Mouse (Mus musculus): ENCODE results near the gene Ifi203. TPM values are rescaled to one million over a fixed set of nuclear protein-coding genes. Genes with fewer than 3 reads are reported as not detected.
"Not testable (repeated sequence)": the region's sequence is repeated elsewhere in the genome, so short reads cannot be mapped to it uniquely, and the experiment has no call there.

Ifi203 gene
- polyA plus RNA-seq (2014; fragmentation: Nextera tagmentation; extraction: Ambion mirVana), result 0.49 TPM in 1 of 2 replicates, not detected in the other

- not testable (repeated sequence) for H3K27me3 ChIP-seq (ENCODE audit: control insufficient read depth, insufficient read depth, low read length); H3K4me2 ChIP-seq (ENCODE audit: low read depth); H3K9me3 ChIP-seq (ENCODE audit: control insufficient read depth, low read length); H3K4me1 ChIP-seq (ENCODE audit: control insufficient read depth, insufficient read depth, low read length); H3K27ac ChIP-seq (ENCODE audit: low read depth, low read length); H3K4me3 ChIP-seq (ENCODE audit: low read depth, low read length); H3K9ac ChIP-seq (ENCODE audit: low read length); H3K36me3 ChIP-seq (ENCODE audit: control insufficient read depth, insufficient read depth, low read length); DNase-seq (ENCODE audit: low spot score); ATAC-seq (ENCODE audit: insufficient read depth, low FRiP score, low TSS enrichment)
- WGBS, result 76% methylated on average over 3 of the region's 3 CpGs
Measured at GRCm38 (mm10) chr1:173941924-173942779, at the start of gene Ifi203, which contains the start of gene Mndal. Ifi203 (minus strand) TSS chr1:173942672. Mndal (minus strand) TSS chr1:173942491.

DNA sequence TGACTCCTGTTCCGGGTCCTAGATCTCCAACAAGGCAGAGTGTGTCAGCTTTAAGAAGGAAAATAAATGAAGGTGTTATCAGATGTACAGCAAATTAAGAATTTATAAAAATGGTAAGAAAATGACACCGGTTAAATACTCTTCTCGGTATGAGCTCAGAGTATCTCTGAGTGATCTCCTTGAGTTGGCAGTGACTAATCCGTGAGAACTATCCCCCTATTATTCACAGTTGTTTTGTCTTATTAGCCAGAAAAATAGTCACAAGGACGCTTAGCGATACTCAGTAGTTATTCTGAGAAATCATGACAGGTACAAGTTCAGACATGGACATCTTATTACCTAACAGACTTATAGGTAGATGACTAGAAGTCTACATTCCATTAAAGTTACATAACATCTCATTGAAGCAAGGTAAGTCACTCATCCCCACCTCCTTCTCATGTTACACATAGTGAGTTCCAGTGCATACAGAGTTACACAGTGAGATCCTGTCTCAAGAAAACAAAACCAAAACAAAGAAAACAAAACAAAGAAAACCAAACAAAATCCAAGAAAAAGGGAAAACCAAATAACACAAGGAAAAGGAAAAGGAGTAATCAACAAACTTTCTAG lies 40.3 kb upstream of the Ifi203 start, which contains the start of gene Ifi202b:
Gene Ifi202b (minus strand): TSS at position 51 of the 612 bp plus-strand sequence.
- not testable (repeated sequence) for H3K4me2 ChIP-seq (ENCODE audit: low read depth); DNase-seq (ENCODE audit: low spot score); H3K36me3 ChIP-seq (ENCODE audit: control insufficient read depth, insufficient read depth, low read length); H3K9ac ChIP-seq (ENCODE audit: low read length); H3K27me3 ChIP-seq (ENCODE audit: control insufficient read depth, insufficient read depth, low read length); H3K4me3 ChIP-seq (ENCODE audit: low read depth, low read length); H3K4me1 ChIP-seq (ENCODE audit: control insufficient read depth, insufficient read depth, low read length); H3K27ac ChIP-seq (ENCODE audit: low read depth, low read length); ATAC-seq (ENCODE audit: insufficient read depth, low FRiP score, low TSS enrichment); H3K9me3 ChIP-seq (ENCODE audit: control insufficient read depth, low read length)
- WGBS, result 94% methylated on average over 6 of the region's 6 CpGs

- H3K4me3 ChIP-seq (ENCODE audit: low read depth, low read length); H3K36me3 ChIP-seq (ENCODE audit: control insufficient read depth, insufficient read depth, low read length); DNase-seq (ENCODE audit: low spot score); H3K4me1 ChIP-seq (ENCODE audit: control insufficient read depth, insufficient read depth, low read length); H3K27me3 ChIP-seq (ENCODE audit: control insufficient read depth, insufficient read depth, low read length); H3K4me2 ChIP-seq (ENCODE audit: low read depth); H3K9me3 ChIP-seq (ENCODE audit: control insufficient read depth, low read length); H3K9ac ChIP-seq (ENCODE audit: low read length); ATAC-seq (ENCODE audit: insufficient read depth, low FRiP score, low TSS enrichment); H3K27ac ChIP-seq (ENCODE audit: low read depth, low read length): not testable (repeated sequence)
- WGBS, result 72% methylated on average over 3 of the region's 3 CpGs
Measured at GRCm38 (mm10) chr1:173981038-173981437, 38.6 kb upstream of the Ifi203 start.

DNA sequence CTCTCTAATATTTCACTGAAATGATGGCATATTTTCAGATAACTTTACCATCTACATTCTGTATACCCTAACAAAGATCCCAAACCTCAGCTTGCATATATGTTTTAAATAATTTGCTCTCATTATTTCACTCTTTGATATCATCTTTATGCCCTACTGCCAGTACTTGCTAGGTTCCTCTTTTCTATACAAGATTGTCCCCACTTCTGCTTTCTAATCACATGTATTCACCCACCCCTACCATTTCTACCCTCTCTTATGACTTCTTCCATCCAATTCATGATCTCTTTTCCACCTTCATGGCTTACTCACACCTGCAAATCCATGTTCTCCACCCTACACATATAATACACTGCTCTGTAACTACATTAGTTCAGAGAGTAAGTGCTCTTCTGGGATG lies 35.1 kb upstream of the Ifi203 start:
- Histone ChIP-seq H3K4me2 (ENCODE audit: low read depth) (no peak overlapping the region), H3K4me1 (ENCODE audit: control insufficient read depth, insufficient read depth, low read length) (no peaks in the 10 kb centered on the region), H3K27me3 (ENCODE audit: control insufficient read depth, insufficient read depth, low read length) (no peaks in the 10 kb centered on the region), H3K9me3 (ENCODE audit: control insufficient read depth, low read length) (no peaks in the 10 kb centered on the region), H3K27ac (ENCODE audit: low read depth, low read length) (no peak overlapping the region), H3K36me3 (ENCODE audit: control insufficient read depth, insufficient read depth, low read length) (no peaks in the 10 kb centered on the region), H3K9ac (ENCODE audit: low read length) (no peak overlapping the region), H3K4me3 (ENCODE audit: low read depth, low read length) (no peak overlapping the region)
- DNase-seq (ENCODE audit: low spot score) (no peak), ATAC-seq (ENCODE audit: insufficient read depth, low FRiP score, low TSS enrichment) (no peak)

- Histone ChIP-seq H3K27ac (ENCODE audit: low read depth, low read length) (no peak overlapping the region), H3K9me3 (ENCODE audit: control insufficient read depth, low read length) (no peaks in the 10 kb centered on the region), H3K4me2 (ENCODE audit: low read depth) (no peak overlapping the region), H3K9ac (ENCODE audit: low read length) (no peak overlapping the region), H3K4me3 (ENCODE audit: low read depth, low read length) (no peak overlapping the region), H3K36me3 (ENCODE audit: control insufficient read depth, insufficient read depth, low read length) (no peaks in the 10 kb centered on the region), H3K27me3 (ENCODE audit: control insufficient read depth, insufficient read depth, low read length) (no peaks in the 10 kb centered on the region), H3K4me1 (ENCODE audit: control insufficient read depth, insufficient read depth, low read length) (no peaks in the 10 kb centered on the region)
- DNase-seq (ENCODE audit: low spot score) (no peak), ATAC-seq (ENCODE audit: insufficient read depth, low FRiP score, low TSS enrichment) (no peak)
Measured at GRCm38 (mm10) chr1:173973111-173973510, 30.6 kb upstream of the Ifi203 start.

DNA sequence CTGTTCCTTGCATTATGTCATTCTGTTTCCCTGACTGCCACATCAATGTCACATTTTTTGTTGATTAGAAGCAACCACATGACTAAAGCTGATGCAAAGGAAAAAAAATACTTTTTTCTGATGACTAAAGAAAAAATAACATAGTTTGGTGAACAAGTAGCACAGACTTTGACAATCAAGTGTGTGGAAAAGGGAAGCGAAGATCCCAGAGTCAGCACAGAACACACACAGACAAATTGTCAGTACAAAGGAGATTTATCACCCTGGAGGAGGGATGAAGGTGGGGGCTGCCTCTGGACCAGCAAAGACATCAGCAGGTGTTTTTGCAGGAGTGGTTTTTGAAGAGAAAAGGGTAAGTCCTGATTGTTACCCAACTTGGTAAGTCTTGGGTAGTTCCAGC lies 19.0 kb upstream of the Ifi203 start:
- not testable (repeated sequence) for DNase-seq (ENCODE audit: low spot score); H3K4me1 ChIP-seq (ENCODE audit: control insufficient read depth, insufficient read depth, low read length); H3K27me3 ChIP-seq (ENCODE audit: control insufficient read depth, insufficient read depth, low read length); H3K4me2 ChIP-seq (ENCODE audit: low read depth); H3K4me3 ChIP-seq (ENCODE audit: low read depth, low read length); H3K27ac ChIP-seq (ENCODE audit: low read depth, low read length); H3K36me3 ChIP-seq (ENCODE audit: control insufficient read depth, insufficient read depth, low read length); ATAC-seq (ENCODE audit: insufficient read depth, low FRiP score, low TSS enrichment); H3K9ac ChIP-seq (ENCODE audit: low read length); H3K9me3 ChIP-seq (ENCODE audit: control insufficient read depth, low read length)
- WGBS, result 64% methylated on average over 1 of the region's 1 CpGs

GRCm38 (mm10) chr1:173959998-173960397 lies 17.5 kb upstream of the Ifi203 start:
- H3K4me2 ChIP-seq (ENCODE audit: low read depth); H3K4me1 ChIP-seq (ENCODE audit: control insufficient read depth, insufficient read depth, low read length); DNase-seq (ENCODE audit: low spot score); H3K9ac ChIP-seq (ENCODE audit: low read length); H3K27ac ChIP-seq (ENCODE audit: low read depth, low read length); ATAC-seq (ENCODE audit: insufficient read depth, low FRiP score, low TSS enrichment); H3K36me3 ChIP-seq (ENCODE audit: control insufficient read depth, insufficient read depth, low read length); H3K9me3 ChIP-seq (ENCODE audit: control insufficient read depth, low read length); H3K4me3 ChIP-seq (ENCODE audit: low read depth, low read length); H3K27me3 ChIP-seq (ENCODE audit: control insufficient read depth, insufficient read depth, low read length): not testable (repeated sequence)
- WGBS, result 38% methylated on average over 3 of the region's 3 CpGs

DNA sequence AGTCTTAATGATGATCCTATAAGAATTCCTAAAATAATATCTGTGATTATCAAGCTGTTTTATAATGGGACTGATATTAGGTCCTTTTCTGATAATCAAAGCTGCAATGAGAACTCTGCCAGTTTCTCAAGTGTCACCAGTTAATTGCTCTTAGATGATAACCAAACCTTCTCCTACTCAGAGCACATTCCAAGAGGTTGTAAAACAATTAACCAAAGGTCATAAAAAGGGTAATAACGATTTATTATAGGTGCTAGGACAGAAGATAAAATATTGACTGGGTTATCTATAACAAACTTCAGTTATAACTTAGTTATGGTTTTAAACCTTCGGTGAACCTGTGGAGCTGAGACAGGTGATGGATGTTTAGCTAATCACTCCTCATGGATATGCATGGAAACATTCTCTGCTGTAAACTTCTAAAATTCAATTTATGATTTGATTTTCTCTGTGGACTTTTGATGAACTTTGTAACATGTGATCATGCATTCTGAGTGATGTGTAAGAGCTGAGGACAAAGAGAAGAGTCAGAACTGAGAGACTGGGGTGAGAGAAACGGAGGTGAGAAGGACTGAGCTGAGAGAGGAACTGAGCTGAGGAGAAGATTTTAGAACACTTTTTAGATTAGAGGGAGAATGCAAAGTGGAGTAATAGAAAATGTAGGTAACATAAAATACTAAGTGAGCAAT lies 13.5 kb upstream of the Ifi203 start:
- not testable (repeated sequence) for H3K27ac ChIP-seq (ENCODE audit: low read depth, low read length); H3K9ac ChIP-seq (ENCODE audit: low read length); H3K27me3 ChIP-seq (ENCODE audit: control insufficient read depth, insufficient read depth, low read length); H3K4me3 ChIP-seq (ENCODE audit: low read depth, low read length); H3K9me3 ChIP-seq (ENCODE audit: control insufficient read depth, low read length); H3K36me3 ChIP-seq (ENCODE audit: control insufficient read depth, insufficient read depth, low read length); H3K4me2 ChIP-seq (ENCODE audit: low read depth); H3K4me1 ChIP-seq (ENCODE audit: control insufficient read depth, insufficient read depth, low read length); ATAC-seq (ENCODE audit: insufficient read depth, low FRiP score, low TSS enrichment); DNase-seq (ENCODE audit: low spot score)
- 37% methylated on average over 3 of the region's 3 CpGs for WGBS
